Mouse (Mus musculus): ENCODE data around the gene Sptlc2. TPM values are rescaled to one million over a fixed set of nuclear protein-coding genes. Genes with fewer than 3 reads are reported as not detected.
"Not testable (repeated sequence)": the region's sequence is repeated elsewhere in the genome, so short reads cannot be mapped to it uniquely, and the experiment has no call there.

Gene Sptlc2
- polyA plus RNA-seq, 1 experiment from 2014 or later, result 50.9 TPM

DNA sequence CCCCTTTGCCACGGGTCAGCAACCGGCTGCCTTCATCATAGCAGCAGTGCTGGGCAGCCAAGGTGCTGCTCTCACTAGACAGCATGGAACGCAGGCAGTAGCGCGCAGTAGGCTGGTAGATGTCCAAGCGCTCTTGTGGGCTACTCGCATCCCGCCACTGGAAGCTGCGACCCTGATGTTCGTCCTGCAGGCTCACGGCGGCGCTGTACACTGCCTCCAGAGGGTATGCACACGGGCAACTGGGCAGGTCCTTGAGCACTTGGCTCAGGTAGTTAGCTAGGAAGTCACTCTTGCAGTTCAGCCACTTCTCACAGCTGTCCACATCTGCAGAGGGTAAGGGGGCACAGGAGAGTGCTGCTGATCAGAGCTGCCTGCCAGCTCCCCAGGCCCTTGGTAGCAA lies 108.3 kb downstream of the Sptlc2 start:
- DNase-seq (ENCODE audit: low spot score), result no peak
- no peak overlapping the region for H3K4me3 ChIP-seq
- H3K4me1 ChIP-seq, result peaks cover 25% of the 10 kb centered on the region
- H3K36me3 ChIP-seq, result peaks cover 22% of the 10 kb centered on the region
- no peak overlapping the region for H3K27ac ChIP-seq (replicated peaks)
- 38% methylated on average over 14 of the region's 14 CpGs for WGBS
- no peaks in the 10 kb centered on the region for H3K9me3 ChIP-seq (replicated peaks)
- no peaks in the 10 kb centered on the region for H3K27me3 ChIP-seq (ENCODE audit: low read depth, poor library complexity, severe bottlenecking)

DNA sequence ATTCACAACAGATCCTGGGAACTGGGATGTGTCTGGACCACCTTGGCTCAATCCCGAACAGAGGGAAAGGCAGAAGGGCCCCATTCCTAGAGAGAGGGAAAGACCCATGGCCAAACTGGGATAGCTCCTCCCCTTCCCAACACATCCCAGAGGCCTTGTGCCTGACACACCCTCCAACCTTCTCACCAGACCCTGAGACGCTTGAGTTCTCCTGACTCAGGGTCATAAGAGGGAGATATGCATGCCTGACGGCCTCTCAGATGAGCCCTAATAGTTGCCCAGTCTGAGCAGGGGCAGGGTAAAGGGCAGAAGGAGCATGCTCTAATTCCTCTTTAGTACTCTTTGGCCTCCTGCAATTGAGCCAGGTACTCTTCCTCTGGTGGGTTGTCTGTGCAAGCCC lies 108.8 kb downstream of the Sptlc2 start:
- peaks cover 25% of the 10 kb centered on the region for H3K4me1 ChIP-seq
- no peak overlapping the region for H3K27ac ChIP-seq (replicated peaks)
- no peak overlapping the region for H3K4me3 ChIP-seq
- DNase-seq (ENCODE audit: low spot score), result no peak
- WGBS, result 54% methylated on average over 3 of the region's 3 CpGs
- no peaks in the 10 kb centered on the region for H3K9me3 ChIP-seq (replicated peaks)
- H3K27me3 ChIP-seq (ENCODE audit: low read depth, poor library complexity, severe bottlenecking), result no peaks in the 10 kb centered on the region
- H3K36me3 ChIP-seq, result peaks cover 27% of the 10 kb centered on the region

DNA sequence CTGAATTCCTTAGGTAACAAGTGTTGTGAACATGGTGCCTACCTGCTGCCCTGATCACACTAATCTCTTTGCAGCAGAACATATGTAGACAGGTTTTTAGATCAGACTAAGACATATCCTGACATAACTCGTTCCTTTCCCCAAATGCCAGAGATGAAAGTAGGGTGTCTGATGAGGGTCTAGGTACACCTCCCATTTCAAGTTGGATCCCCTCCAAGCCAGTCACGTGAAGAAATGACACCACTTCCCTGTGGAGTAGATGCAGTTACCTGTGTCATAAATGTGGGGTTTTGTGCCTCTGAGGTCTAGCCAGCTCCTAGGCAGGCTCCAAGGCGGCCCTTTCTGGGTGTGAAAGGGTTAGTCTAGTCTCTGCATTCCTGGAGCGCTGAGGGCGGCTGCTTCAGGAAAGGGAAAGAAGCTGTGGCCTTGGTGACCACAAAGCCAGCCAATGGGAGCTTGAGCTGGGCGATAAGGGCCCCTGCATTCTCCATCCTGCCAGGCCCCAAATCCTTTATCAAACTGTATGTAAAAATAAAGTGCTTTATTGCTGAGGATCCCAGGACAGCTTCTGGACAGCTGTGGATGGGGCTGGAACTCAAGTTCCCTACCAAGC lies 109.9 kb downstream of the Sptlc2 start:
- 25% methylated on average over 6 of the region's 6 CpGs for WGBS
- Histone ChIP-seq H3K36me3 (peaks cover 38% of the 10 kb centered on the region), H3K9me3 (replicated peaks) (no peaks in the 10 kb centered on the region), H3K4me3 (no peak overlapping the region), H3K27ac (replicated peaks) (no peak overlapping the region), H3K4me1 (peaks cover 18% of the 10 kb centered on the region), H3K27me3 (ENCODE audit: low read depth, poor library complexity, severe bottlenecking) (no peaks in the 10 kb centered on the region)
- no peak for DNase-seq (ENCODE audit: low spot score)

DNA sequence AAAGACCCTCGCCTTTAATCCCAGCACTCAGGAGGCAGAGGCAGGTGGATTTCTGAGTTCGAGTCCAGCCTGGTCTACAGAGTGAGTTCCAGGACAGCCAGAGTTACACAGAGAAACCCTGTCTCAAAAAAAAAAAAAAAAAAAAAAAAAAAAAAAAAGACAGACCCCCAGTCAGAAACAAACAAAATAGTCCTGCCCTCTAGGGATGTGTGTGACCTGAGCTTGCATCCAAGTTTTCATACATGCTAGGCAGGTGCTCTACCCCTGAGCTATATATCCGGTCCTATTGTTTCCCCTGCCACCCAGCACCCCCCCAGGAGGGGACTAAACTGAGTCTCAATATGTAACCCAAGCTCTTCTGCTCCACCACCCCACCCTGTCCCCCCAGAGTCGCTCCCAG lies 110.9 kb downstream of the Sptlc2 start:
- WGBS, result 89% methylated on average over 4 of the region's 4 CpGs
- not testable (repeated sequence) for H3K9me3 ChIP-seq (replicated peaks); H3K27ac ChIP-seq (replicated peaks); H3K27me3 ChIP-seq (ENCODE audit: low read depth, poor library complexity, severe bottlenecking); DNase-seq (ENCODE audit: low spot score); H3K4me3 ChIP-seq
- Histone ChIP-seq H3K36me3 (peaks cover 48% of the 10 kb centered on the region), H3K4me1 (peaks cover 18% of the 10 kb centered on the region)

DNA sequence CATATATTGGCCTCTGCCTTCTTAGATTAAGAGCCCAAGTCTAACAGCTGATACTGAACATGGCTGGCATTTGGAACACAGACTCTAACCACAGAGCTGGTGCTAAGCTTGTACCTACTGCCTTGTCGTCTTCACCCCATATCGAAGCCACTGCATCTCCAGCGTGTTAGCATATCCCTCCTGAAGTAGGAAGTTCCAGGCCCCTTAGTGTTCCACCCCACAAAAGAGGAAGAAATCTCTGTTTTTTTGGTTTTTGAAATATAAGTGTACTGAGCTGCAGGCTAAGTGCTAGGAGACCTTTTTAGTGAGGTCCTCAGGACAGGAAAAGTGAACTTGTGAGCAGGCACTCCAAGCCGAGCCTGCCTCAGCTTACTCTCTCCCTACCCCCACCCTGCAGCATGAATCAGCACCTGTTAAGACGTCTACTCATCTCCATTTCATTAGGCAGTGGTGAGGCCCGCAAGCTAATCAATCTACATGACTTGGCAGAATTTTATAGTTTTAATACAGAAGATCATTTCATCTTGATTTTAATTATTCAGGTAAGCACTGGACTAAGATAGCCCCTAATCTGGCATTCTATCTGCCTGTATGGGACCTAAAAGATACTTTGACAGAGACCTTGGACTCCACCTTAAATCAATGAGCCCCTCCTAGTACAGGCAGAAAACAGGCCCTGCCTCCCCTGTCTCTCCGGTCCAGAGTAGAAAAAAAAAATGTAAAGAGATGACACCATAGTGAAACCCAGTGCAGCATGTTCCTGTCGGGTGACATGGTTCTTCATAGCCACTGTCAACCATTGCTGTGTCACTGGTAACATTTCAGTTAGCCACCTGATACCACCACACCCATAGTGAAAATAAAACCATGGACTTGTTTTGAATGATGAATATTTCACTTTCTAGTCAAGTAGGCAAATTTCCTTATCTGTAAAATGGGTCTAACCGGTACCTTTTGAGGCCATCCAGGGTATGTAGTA lies 113.0 kb downstream of the Sptlc2 start:
- Histone ChIP-seq H3K9me3 (replicated peaks) (no peaks in the 10 kb centered on the region), H3K27ac (replicated peaks) (no peak overlapping the region), H3K4me1 (peaks cover 18% of the 10 kb centered on the region), H3K4me3 (no peak overlapping the region), H3K27me3 (ENCODE audit: low read depth, poor library complexity, severe bottlenecking) (no peaks in the 10 kb centered on the region), H3K36me3 (peaks cover 69% of the 10 kb centered on the region)
- 89% methylated on average over 9 of the region's 9 CpGs for WGBS
- no peak for DNase-seq (ENCODE audit: low spot score)

DNA sequence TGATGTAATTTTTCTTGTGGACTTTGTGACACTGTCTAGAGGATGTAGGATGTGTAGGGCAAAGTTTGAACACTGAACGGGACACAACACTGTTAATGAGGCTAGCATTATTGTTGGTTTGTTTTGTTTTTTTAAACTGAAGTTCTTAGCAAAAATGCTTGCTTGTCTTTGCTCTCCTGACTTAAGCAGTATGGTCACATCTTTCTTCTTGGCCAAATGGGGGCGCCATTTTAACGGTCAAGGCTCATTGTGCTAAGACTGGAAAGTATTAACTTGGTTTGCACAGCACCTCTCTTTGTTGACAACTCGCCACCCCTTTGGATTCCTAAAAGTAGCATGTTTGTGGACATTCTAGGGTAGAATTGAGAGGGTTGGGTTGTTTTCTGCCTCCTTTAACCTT lies 120.5 kb downstream of the Sptlc2 start:
- H3K4me3 ChIP-seq, result peak overlapping the region; percentile 85
- DNase-seq (ENCODE audit: low spot score), result peak; percentile 34
- H3K36me3 ChIP-seq, result peaks cover 60% of the 10 kb centered on the region
- H3K4me1 ChIP-seq, result peaks cover 29% of the 10 kb centered on the region
- H3K9me3 ChIP-seq (replicated peaks), result no peaks in the 10 kb centered on the region
- no peaks in the 10 kb centered on the region for H3K27me3 ChIP-seq (ENCODE audit: low read depth, poor library complexity, severe bottlenecking)
- H3K27ac ChIP-seq (replicated peaks), result peak overlapping the region; percentile 93
- WGBS, result 33% methylated on average over 4 of the region's 4 CpGs

DNA sequence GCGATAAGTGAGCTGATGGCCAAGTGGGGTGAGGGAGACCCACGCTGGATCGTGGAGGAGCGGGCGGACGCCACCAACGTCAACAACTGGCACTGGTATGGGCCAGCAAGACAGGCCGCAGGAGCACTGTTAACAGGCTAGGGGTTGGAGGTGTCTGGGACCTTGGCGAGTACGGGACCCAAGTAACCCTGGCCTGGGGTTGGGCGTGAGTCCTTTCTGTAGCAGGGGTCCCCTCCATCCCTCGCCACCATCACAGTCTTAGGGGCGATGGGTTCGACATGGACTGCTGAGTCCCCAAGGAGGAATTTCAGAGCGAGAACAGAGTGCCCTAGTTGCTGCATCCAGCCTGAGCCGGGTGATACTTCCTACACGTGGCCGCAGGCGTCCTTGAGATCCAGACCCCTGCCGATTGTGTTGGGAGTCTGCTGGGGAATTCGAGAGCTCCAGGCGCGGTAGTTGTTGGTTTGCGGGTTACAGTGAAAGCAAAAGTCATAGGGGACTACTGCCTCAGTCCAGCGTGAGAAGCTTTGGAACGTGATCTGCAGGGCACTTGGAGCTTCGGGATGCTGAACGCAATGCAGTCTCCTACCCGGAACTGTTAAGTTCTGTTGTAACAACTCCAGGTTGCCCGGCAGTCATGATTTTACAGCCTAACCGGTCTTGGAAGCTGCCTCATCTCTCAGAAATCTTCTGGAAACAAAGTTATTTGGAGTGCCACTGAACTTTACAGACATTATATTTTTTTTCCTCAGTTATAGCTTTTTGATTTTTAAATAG lies 121.1 kb downstream of the Sptlc2 start:
- no peak for DNase-seq (ENCODE audit: low spot score)
- Histone ChIP-seq H3K4me3 (peak overlapping the region; percentile 85), H3K9me3 (replicated peaks) (no peaks in the 10 kb centered on the region), H3K36me3 (peaks cover 60% of the 10 kb centered on the region), H3K27ac (replicated peaks) (peak overlapping the region; percentile 93), H3K27me3 (ENCODE audit: low read depth, poor library complexity, severe bottlenecking) (no peaks in the 10 kb centered on the region), H3K4me1 (peaks cover 29% of the 10 kb centered on the region)
- under 1% methylated on average over 31 of the region's 31 CpGs for WGBS

DNA sequence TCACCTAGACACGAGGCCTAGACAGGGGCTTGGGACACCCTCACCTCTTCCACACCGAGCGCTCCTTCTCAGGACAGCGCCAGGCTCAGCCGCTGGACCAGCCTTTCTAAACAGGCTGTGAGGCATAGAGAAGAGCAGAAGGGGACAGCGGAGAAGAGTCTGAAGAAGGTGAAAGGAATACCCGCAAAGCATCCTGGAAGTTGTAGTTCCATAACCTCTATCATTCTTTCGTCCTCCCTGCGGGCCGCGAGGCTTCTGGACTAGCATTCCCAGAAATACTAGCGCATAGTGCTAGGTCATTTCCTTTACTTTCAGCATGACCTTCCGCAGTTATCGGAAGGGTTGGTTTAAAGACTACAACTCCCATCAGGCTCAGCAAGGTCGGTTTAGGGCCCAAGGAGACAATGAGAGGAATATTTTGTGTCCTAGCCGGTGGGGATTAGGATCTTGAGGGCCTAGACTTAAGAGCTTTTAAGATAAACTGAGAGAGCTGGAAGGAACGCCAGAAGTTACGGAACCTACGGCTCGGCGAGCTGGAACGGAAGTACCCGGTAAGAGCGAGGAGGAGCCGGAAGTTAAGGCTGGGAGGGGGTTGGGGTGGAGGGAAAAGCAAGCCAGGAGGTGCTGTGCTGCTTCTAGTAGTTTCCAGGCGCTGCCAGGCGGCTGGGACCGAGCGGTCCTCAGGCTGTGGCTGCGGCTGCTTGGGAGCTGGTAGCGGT lies 121.9 kb downstream of the Sptlc2 start, which contains the start of the genes Vipas39 and Ahsa1:
TSS of gene Vipas39 (minus strand) at position 149 of the 719 bp plus-strand sequence.
TSS of gene Ahsa1 (plus strand) at position 372 of the 719 bp plus-strand sequence.
- peak within 1 kb of the TSS; percentile 93 for H3K27ac ChIP-seq (replicated peaks)
- under 1% methylated on average over 31 of the region's 31 CpGs for WGBS
- H3K4me3 ChIP-seq, result peak within 1 kb of the TSS; percentile 85
- H3K36me3 ChIP-seq, result peaks cover 60% of the 10 kb centered on the region
- H3K27me3 ChIP-seq (ENCODE audit: low read depth, poor library complexity, severe bottlenecking), result no peaks in the 10 kb centered on the region
- H3K4me1 ChIP-seq, result peaks cover 29% of the 10 kb centered on the region
- DNase-seq (ENCODE audit: low spot score), result peak; percentile 89
- H3K9me3 ChIP-seq (replicated peaks), result no peaks in the 10 kb centered on the region

DNA sequence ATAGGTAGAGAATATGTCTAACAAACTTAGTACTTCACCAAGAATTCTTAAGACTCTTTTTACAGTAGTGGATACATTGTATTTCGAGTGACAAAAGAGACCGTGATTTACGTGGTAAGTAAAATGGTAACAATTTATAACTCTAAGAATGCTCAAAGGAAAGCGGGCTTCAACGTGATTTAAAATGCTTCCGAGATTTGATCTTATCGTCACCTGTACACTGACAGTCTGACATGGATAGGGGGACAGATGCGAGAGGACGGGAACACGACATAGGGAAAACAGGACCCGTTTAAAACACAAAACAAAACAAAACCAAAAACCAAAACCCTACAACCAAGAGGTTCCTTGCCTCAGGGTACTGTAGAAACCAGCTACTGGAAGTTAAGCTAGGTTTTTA lies 122.7 kb downstream of the Sptlc2 start:
- Histone ChIP-seq H3K4me1 (peaks cover 29% of the 10 kb centered on the region), H3K4me3 (peak overlapping the region; percentile 85), H3K27ac (replicated peaks) (peak overlapping the region; percentile 93), H3K27me3 (ENCODE audit: low read depth, poor library complexity, severe bottlenecking) (no peaks in the 10 kb centered on the region), H3K9me3 (replicated peaks) (no peaks in the 10 kb centered on the region), H3K36me3 (peaks cover 60% of the 10 kb centered on the region)
- WGBS, result 31% methylated on average over 11 of the region's 11 CpGs
- no peak for DNase-seq (ENCODE audit: low spot score)

DNA sequence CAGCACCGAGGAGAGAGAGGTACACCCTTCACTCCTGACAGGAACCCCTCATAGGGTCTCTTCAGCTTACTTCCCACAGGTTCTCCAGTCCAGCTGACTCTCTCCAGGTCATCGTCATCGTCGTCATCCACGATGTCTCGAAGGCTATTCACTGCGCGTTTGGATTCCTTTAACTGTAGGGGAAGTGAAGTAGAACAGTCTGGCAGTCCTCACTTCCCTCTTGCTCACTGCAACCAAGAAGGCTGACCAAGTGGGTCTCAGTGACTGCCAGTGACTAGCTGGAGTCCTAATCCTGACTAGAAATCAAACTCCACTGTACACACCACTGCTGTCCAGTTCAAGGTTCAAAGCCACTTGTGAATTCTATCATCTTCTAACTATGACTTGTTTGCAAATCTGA lies 127.6 kb downstream of the Sptlc2 start:
- Histone ChIP-seq H3K9me3 (replicated peaks) (no peaks in the 10 kb centered on the region), H3K27me3 (ENCODE audit: low read depth, poor library complexity, severe bottlenecking) (no peaks in the 10 kb centered on the region), H3K27ac (replicated peaks) (no peak overlapping the region), H3K4me3 (no peak overlapping the region), H3K36me3 (peaks cover 82% of the 10 kb centered on the region), H3K4me1 (peaks cover 10% of the 10 kb centered on the region)
- WGBS, result 93% methylated on average over 8 of the region's 8 CpGs
- DNase-seq (ENCODE audit: low spot score), result no peak

DNA sequence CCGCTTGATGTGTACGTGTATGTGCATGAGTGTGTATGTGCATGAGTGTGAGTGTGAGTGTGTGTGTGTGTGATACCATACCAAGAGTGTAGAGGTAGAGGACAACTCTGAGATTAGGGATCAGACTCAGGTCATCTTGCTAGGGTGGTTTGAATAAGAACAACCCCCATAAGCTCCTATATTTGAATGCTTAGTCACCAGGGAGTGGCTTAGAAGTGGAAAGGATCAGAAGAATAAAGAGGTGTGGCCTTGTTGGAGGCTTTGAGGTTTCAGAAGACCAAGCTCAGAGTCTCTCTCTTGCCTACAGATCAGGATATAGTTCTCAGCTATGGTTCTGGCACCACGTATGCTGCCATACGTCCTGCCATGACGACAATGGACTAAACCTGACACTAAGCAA lies 131.5 kb downstream of the Sptlc2 start:
- Histone ChIP-seq H3K27me3 (ENCODE audit: low read depth, poor library complexity, severe bottlenecking) (no peaks in the 10 kb centered on the region), H3K4me1 (no peaks in the 10 kb centered on the region), H3K36me3 (peaks cover 95% of the 10 kb centered on the region), H3K9me3 (replicated peaks) (no peaks in the 10 kb centered on the region), H3K4me3 (no peak overlapping the region), H3K27ac (replicated peaks) (no peak overlapping the region)
- 94% methylated on average over 5 of the region's 5 CpGs for WGBS
- DNase-seq (ENCODE audit: low spot score), result no peak

Data from midbrain, embryonic 10.5 days (tissue).